Mouse (Mus musculus) right cerebral cortex, adult 2 months (tissue): ENCODE measurements around the gene Zfp346.
"Not testable (repeated sequence)": the region's sequence is repeated elsewhere in the genome, so short reads cannot be mapped to it uniquely, and the experiment has no call there.

ENCODE experiments used
- DNase-seq, 2 experiments: peaks; one replicate each; pipeline ENCODE4 v3.0.0; 2021 to 2022; ENCODE audit warnings: low spot score in 2 of 2

The Zfp346 gene

GRCm38 (mm10) chr13:55105045-55105952 is at the start of gene Zfp346:
Gene Zfp346 (plus strand): TSS chr13:55105311.
- peak; percentile 95 to 97 for DNase-seq

- DNase-seq: no peak
Measured at GRCm38 (mm10) chr13:55058042-55058441, 47.1 kb upstream of the Zfp346 start.

- no peak for DNase-seq
Measured at GRCm38 (mm10) chr13:55063276-55063675, 41.8 kb upstream of the Zfp346 start.

GRCm38 (mm10) chr13:55069719-55070118 is 35.4 kb upstream of the Zfp346 start:
- no peak for DNase-seq

GRCm38 (mm10) chr13:55071322-55071721 is 33.8 kb upstream of the Zfp346 start:
- DNase-seq: peak; percentile 6 to 16

- DNase-seq: no peak
Measured at GRCm38 (mm10) chr13:55075597-55075996, 29.5 kb upstream of the Zfp346 start.

GRCm38 (mm10) chr13:55092588-55092987 is 12.5 kb upstream of the Zfp346 start:
- peak in 1 of 2 experiments; percentile 28 for DNase-seq

- DNase-seq: not testable (repeated sequence)
Measured at GRCm38 (mm10) chr13:55097841-55098240, 7.3 kb upstream of the Zfp346 start.

- DNase-seq: no peak
Measured at GRCm38 (mm10) chr13:55099066-55099725, 5.9 kb upstream of the Zfp346 start.

- peak; percentile 69 to 77 for DNase-seq
Measured at GRCm38 (mm10) chr13:55099726-55100478, 5.2 kb upstream of the Zfp346 start, which contains the start of gene Uimc1. Gene Uimc1 (minus strand): TSS chr13:55100300.

- DNase-seq: no peak
Measured at GRCm38 (mm10) chr13:55101627-55102026, 3.5 kb upstream of the Zfp346 start.

- DNase-seq: no peak
Measured at GRCm38 (mm10) chr13:55102366-55102765, 2.7 kb upstream of the Zfp346 start.

GRCm38 (mm10) chr13:55103351-55103750 is 1.8 kb upstream of the Zfp346 start:
- DNase-seq: no peak

GRCm38 (mm10) chr13:55105953-55106691 is 1.0 kb downstream of the Zfp346 start:
- DNase-seq: peak in 1 of 2 experiments; percentile 18

GRCm38 (mm10) chr13:55107116-55107515 is 2.0 kb downstream of the Zfp346 start:
- no peak for DNase-seq

GRCm38 (mm10) chr13:55107694-55108093 is 2.6 kb downstream of the Zfp346 start:
- peak; percentile 34 to 39 for DNase-seq

- DNase-seq: no peak
Measured at GRCm38 (mm10) chr13:55114375-55114774, 9.3 kb downstream of the Zfp346 start.

GRCm38 (mm10) chr13:55124903-55125302 is 19.8 kb downstream of the Zfp346 start:
- no peak for DNase-seq

- no peak for DNase-seq
Measured at GRCm38 (mm10) chr13:55133448-55133847, 28.3 kb downstream of the Zfp346 start, which contains the start of gene Gm17617. Gene Gm17617 (minus strand): TSS chr13:55133548.

- peak in 1 of 2 experiments; percentile 6 for DNase-seq
Measured at GRCm38 (mm10) chr13:55135382-55135781, 30.3 kb downstream of the Zfp346 start.

GRCm38 (mm10) chr13:55140271-55140670 is 35.2 kb downstream of the Zfp346 start:
- no peak for DNase-seq
